Mouse (Mus musculus) neural tube, embryonic 11.5 days (tissue): Measurements from ENCODE around the gene Fus. TPM values are rescaled to one million over a fixed set of nuclear protein-coding genes. Genes with fewer than 3 reads are reported as not detected.
A peak's percentile ranks its signal among the peaks of the same experiment; 100 is the strongest.
"Not testable (repeated sequence)": the region's sequence is repeated elsewhere in the genome, so short reads cannot be mapped to it uniquely, and the experiment has no call there.

Experiments used
- ATAC-seq: fragments of 200-750 bp; cut with Nextera tagmentation; 2 replicates; pipeline ENCODE4 v1.8.0; 2017; ENCODE audit warnings: moderate number of reproducible peaks, mild to moderate bottlenecking, moderate TSS enrichment, moderate library complexity; ENCODE audit not compliant: insufficient read depth, low FRiP score, low TSS enrichment
- DNase-seq: peaks from one replicate; pipeline ENCODE4 v3.0.0-alpha.2; 2015; ENCODE audit warnings: low spot score
- H3K27ac ChIP-seq: fragments of 300-500 bp; sonication (generic); 2 replicates; pipeline ENCODE4 v1.5.1; 2014; ENCODE audit warnings: low read depth, mild to moderate bottlenecking, low read length
- H3K27me3 ChIP-seq: fragments of 300-500 bp; sonication (generic); 2 replicates; pipeline ENCODE4 v1.6.1; 2014; ENCODE audit warnings: mild to moderate bottlenecking, low read length, mixed read lengths; ENCODE audit not compliant: control insufficient read depth, insufficient read depth
- H3K36me3 ChIP-seq: fragments of 300-500 bp; sonication (generic); 2 replicates; pipeline ENCODE4 v1.6.1; 2014; ENCODE audit warnings: mild to moderate bottlenecking, low read length, moderate library complexity, mixed read lengths; ENCODE audit not compliant: control insufficient read depth, insufficient read depth
- H3K4me1 ChIP-seq: fragments of 300-500 bp; sonication (generic); 2 replicates; pipeline ENCODE4 v1.6.1; 2014; ENCODE audit warnings: low read length, mixed read lengths; ENCODE audit not compliant: control insufficient read depth, insufficient read depth
- H3K4me2 ChIP-seq: fragments of 300-500 bp; sonication (generic); 2 replicates; pipeline ENCODE4 v1.6.1; 2014; ENCODE audit warnings: low read depth, mild to moderate bottlenecking, moderate library complexity
- H3K4me3 ChIP-seq: fragments of 300-500 bp; sonication (generic); 2 replicates; pipeline ENCODE4 v1.5.1; 2014; ENCODE audit warnings: low read depth, low read length
- H3K9ac ChIP-seq: fragments of 300-500 bp; sonication (generic); 2 replicates; pipeline ENCODE4 v1.6.1; 2014; ENCODE audit warnings: mild to moderate bottlenecking, low read length
- H3K9me3 ChIP-seq: fragments of 300-500 bp; sonication (generic); 2 replicates; pipeline ENCODE4 v1.6.1; 2016; ENCODE audit warnings: low read length; ENCODE audit not compliant: control insufficient read depth
- WGBS: fragments of 180-500 bp; shearing (Covaris S2); extraction: QIAGEN DNeasy Blood & Tissue Kit; methylation state at CpG from one replicate; pipeline ENCODE4 v1.1.7; 2014; 5-methylcytosine and 5-hydroxymethylcytosine counted together
- polyA plus RNA-seq: library from polyadenylated mRNA; unstranded; fragments of >200 nt; fragmentation: Nextera tagmentation; extraction: Ambion mirVana; gene quantifications from 2 replicates; pipeline ENCODE4 v1.2.1, GENCODE M21; 2014

The Fus gene
- polyA plus RNA-seq, 1 experiment from 2014 or later, result 51.6 TPM

DNA sequence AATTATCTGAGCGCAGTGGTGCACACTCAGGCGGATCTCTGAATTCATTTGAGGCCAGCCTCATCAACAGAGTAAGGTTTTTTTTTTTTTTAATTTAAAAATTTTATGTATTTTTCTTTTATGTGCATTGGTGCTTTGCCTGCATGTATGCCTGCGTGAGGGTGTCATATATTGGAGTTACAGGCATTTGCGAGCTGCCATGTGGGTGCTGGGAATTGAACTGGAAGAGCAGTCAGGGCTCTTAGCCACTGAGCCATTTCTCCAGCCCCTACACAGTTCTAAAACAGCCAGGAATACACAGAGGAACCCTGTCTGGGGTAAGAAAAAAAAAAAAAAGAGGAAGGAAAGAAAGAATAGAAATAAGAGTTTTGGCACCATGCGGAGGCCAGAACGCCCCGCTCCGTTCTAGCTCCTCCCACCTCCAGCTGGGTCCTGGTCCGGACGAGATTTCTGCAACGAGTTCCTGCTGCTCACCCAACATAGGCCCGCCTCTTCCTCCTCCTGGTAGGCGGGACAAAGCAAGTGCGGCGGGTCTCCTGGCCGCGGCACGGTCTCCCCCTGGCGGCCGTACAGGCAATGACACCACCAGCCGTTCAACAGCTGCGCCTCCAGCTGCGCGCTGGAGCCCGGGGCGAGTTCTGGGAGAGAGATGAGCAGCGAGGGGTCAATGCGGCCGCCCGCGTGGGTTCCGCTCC, 32.1 kb upstream of the Fus start:
- no peaks in the 10 kb centered on the region for H3K4me1 ChIP-seq
- peak; percentile 88 for ATAC-seq
- peaks cover 3% of the 10 kb centered on the region; the same call in 1 of the 2 replicates for H3K27me3 ChIP-seq
- H3K4me3 ChIP-seq, result peak overlapping the region; percentile 74
- H3K36me3 ChIP-seq, result no peaks in the 10 kb centered on the region
- H3K9me3 ChIP-seq, result no peaks in the 10 kb centered on the region
- 6% methylated on average over 32 of the region's 32 CpGs for WGBS
- H3K9ac ChIP-seq, result peak overlapping the region; percentile 82
- peak; percentile 95 for DNase-seq
- no peak overlapping the region for H3K27ac ChIP-seq
- peak overlapping the region; percentile 99 for H3K4me2 ChIP-seq

DNA sequence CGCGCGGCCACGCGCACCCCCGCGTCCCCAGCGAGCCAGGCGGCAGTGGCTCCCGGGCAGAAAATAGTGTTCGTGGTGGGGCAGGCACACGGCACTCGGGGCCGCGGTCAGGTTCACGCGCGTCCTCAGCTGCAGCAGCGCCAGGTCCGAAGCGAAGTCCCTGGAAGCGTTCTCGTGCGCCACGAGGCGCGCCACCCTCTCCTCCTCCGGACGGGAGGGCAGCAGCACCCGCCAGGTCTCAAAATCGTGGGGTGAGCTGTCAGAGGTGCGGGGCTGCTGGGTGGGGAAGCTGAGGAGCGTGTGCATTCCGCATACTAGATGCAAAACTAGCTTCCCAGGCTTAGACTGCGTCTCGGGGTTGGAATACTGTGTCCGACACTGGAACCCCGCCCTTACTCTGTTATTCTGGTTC, 31.5 kb upstream of the Fus start:
- Histone ChIP-seq H3K9me3 (no peaks in the 10 kb centered on the region), H3K4me3 (peak overlapping the region; percentile 74), H3K27me3 (no peaks in the 10 kb centered on the region), H3K4me2 (peak overlapping the region; percentile 99), H3K9ac (peak overlapping the region; percentile 82), H3K27ac (no peak overlapping the region), H3K4me1 (no peaks in the 10 kb centered on the region), H3K36me3 (no peaks in the 10 kb centered on the region)
- WGBS, result under 1% methylated on average over 38 of the region's 38 CpGs
- peak; percentile 32 for ATAC-seq
- DNase-seq, result no peak

DNA sequence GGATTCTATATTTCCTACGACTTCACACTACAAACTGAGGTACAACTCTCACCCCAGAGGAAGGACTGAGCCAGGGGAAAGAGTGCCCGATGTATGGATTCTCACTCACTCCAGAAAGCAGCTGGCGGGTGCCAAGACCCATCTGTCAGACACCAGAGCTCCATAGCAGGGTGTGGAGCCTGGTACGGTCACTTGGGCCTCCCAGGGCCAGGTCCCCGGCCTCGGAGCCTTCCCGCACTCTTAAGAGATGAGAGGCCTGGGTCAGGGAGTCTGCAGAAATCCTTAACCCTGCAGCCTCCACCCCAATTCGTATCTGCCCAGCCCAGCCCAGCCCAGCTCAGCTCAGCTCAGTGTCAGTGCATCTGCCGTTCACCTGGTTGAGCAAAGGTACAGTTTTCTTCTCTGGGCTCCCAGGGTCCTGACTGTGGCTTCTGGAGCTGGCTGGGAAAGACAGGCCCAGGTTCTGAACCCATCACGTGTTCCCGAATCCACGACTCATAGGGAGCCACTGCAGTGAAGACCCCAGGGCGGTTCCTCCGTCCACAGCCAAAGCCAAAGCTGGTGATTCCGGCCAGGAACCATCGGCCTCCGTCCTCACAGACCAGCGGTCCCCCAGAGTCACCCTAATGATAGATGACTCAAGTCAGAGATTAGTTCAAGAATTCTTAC, 30.9 kb upstream of the Fus start:
- H3K4me2 ChIP-seq, result peak overlapping the region; percentile 99
- WGBS, result 55% methylated on average over 18 of the region's 18 CpGs
- no peaks in the 10 kb centered on the region for H3K4me1 ChIP-seq
- H3K27me3 ChIP-seq, result no peaks in the 10 kb centered on the region
- no peak overlapping the region for H3K27ac ChIP-seq
- ATAC-seq (no peak), DNase-seq (peak; percentile 29)
- peak overlapping the region; percentile 82 for H3K9ac ChIP-seq
- no peaks in the 10 kb centered on the region for H3K9me3 ChIP-seq
- H3K4me3 ChIP-seq, result peak overlapping the region; percentile 74
- H3K36me3 ChIP-seq, result no peaks in the 10 kb centered on the region

DNA sequence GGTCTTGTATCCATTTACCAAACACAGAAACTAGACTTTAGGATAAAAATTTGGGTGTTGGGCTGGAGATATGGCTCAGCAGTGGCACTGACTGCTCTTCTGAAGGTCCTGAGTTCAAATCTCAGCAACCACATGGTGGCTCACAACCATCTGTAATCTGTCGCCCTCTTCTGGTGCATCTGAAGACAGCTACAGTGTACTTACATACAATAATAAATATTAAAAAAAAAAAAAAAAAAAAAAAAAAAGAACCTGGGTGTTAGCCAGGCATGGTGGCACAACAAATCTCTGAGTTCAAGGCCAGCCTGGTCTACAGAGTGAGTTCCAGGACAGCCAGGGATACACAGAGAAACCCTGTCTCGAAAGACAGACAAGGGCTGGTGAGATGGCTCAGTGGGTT, 25.2 kb upstream of the Fus start:
- not testable (repeated sequence) for DNase-seq, H3K4me3 ChIP-seq, ATAC-seq, H3K27ac ChIP-seq, H3K9ac ChIP-seq, H3K4me2 ChIP-seq, H3K27me3 ChIP-seq, H3K36me3 ChIP-seq, H3K9me3 ChIP-seq, H3K4me1 ChIP-seq
- WGBS, result 60% methylated on average over 2 of the region's 2 CpGs

DNA sequence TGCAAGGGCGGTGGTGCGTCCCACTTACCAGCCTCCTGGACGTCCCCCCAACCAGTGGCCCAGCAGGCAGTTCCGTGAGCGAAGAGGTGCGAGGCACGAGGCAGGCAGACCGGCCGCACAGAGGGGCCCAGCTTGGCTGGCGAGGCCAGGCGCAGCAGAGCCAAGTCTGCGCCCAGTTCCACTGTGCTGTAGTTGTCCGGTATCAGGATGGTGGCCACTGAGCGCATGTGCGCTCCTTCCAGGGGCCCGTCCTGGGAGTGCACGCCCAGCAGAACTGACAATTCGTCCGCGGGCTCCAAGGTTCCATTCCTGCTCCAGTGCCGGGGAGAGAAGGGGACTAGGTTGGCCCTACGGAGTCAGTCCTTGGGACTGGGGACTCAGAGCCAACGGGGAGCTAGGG, 22.6 kb upstream of the Fus start:
- WGBS, result 13% methylated on average over 23 of the region's 23 CpGs
- ATAC-seq, result no peak
- Histone ChIP-seq H3K27ac (no peak overlapping the region), H3K36me3 (no peaks in the 10 kb centered on the region), H3K9me3 (no peaks in the 10 kb centered on the region), H3K4me1 (no peaks in the 10 kb centered on the region), H3K27me3 (peaks cover 10% of the 10 kb centered on the region), H3K4me2 (0 out of 2 replicates have a peak overlapping the region, but pooled peaks have one; percentile 9), H3K4me3 (no peak overlapping the region), H3K9ac (no peak overlapping the region)
- no peak for DNase-seq

DNA sequence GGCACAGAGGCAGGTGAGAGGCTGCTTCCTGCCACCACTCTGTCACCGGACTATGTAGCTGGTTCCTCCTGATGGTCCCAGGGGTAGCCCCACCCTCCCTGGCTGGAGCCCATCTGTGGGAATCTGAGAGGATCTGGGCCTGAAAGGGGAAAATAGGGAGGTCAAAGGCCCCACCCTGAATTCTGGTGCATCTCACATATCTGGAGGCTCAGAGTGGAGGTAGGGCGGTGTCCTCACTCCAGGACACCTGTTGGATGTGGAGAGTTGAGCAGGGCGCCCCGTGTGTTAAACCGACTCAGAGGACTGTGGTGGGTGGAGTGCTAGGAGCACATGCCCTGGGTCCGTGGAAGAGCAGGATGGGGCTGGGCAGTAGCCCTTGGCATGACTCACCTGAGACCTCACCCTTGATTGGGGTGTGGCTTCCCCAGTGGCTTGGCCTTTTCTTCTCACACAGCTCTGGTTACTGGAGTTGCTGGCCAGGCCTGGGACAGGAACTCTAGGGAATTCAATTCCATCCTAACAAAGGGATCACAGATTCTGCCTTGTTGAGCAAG, 20.7 kb upstream of the Fus start, which contains the start of gene Prss36:
Prss36 (minus strand) TSS at position 256 of the 554 bp plus-strand sequence.
- Histone ChIP-seq H3K9ac (no peak within 1 kb of the TSS), H3K4me1 (no peaks in the 10 kb centered on the region), H3K4me2 (no peak within 1 kb of the TSS), H3K4me3 (no peak within 1 kb of the TSS), H3K27me3 (peaks cover 10% of the 10 kb centered on the region), H3K27ac (no peak within 1 kb of the TSS), H3K9me3 (no peaks in the 10 kb centered on the region), H3K36me3 (no peaks in the 10 kb centered on the region)
- ATAC-seq (no peak), DNase-seq (no peak)
- WGBS, result 80% methylated on average over 6 of the region's 6 CpGs

DNA sequence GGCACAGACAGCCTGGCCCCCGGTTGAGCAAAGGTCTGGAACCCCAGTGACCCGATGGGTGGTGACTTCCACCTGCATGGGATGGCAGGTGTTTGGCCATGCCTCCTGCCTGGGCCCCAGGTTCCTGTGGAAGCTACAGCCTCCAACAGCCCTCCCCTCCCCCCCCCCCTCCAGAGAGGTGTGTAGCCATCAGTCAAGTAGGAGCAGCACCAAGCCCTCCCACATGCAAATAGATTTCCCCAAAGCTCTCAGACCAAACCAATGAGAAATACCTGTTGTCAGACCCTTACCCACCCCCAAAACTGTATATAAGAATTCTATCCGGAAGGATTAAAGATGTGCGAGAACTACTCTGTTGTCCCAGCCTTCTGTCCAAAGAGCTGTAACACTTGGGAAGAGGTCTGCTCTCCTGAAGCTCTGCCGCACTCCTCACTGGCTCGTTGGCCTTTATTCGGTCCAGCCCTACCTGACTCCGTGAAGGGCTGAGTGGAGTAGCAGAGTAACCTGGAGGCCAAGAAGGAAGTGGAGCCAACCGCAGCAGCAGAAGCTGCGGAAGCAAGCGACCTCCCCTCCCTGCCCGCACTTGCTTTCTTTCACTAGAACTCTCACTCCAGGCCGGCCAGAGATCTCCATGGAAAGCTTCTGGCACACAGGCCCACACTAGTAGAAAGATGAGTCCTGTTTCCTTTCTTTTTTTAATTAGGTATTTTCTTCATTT, 14.2 kb upstream of the Fus start:
- no peaks in the 10 kb centered on the region for H3K36me3 ChIP-seq
- no peak overlapping the region for H3K27ac ChIP-seq
- H3K4me3 ChIP-seq, result no peak overlapping the region
- H3K4me1 ChIP-seq, result no peaks in the 10 kb centered on the region
- DNase-seq (no peak), ATAC-seq (no peak)
- no peaks in the 10 kb centered on the region for H3K9me3 ChIP-seq
- no peak overlapping the region for H3K9ac ChIP-seq
- 43% methylated on average over 13 of the region's 13 CpGs for WGBS
- no peaks in the 10 kb centered on the region for H3K27me3 ChIP-seq
- no peak overlapping the region for H3K4me2 ChIP-seq

DNA sequence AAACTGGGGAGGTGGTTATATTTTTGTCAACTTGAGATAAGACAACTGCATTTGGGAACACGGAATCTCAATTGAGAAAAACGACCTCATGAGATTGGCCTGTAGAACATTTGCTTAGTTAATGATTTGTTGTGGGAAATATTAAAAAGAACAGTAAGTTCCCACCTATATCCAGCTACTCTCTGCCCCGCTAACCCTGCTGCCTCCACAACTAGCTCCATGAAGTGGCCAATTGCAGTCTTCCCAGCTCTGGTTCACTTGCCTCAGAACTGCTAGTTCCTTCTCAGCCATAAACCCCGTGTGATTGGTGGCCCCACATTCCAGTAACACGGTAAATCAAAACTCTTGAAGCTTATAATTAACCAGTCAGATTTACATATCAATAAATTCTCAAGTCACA, 7.9 kb upstream of the Fus start:
- Histone ChIP-seq H3K9me3 (no peaks in the 10 kb centered on the region), H3K27me3 (no peaks in the 10 kb centered on the region), H3K4me1 (no peaks in the 10 kb centered on the region), H3K9ac (no peak overlapping the region), H3K36me3 (no peaks in the 10 kb centered on the region), H3K4me3 (no peak overlapping the region), H3K4me2 (no peak overlapping the region), H3K27ac (no peak overlapping the region)
- DNase-seq (no peak), ATAC-seq (no peak)
- 73% methylated on average over 5 of the region's 5 CpGs for whole genome bisulfite sequencing
